8 mouse cellular contexts compared by ENCODE assay signal in the genomic region with DNA sequence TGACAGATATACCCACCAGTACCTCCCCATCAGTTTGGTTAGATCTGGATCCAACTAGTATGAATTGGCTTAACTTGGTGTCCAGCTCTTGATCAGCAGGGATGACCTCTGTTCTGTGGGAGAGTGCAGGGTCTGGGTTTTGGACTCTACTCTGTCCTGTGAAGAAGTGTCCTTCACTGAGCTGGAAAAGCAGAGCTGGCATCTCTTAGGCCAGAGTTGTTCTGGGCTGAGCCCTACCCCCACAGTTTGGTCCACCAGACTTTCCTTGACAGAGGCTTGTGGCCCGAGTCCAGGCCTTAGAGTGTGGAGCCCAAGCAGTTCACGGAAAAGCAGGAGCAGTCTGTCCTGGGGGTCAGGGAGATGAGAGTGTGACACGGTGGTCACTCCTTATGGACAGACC. TPM values are rescaled to one million over a fixed set of nuclear protein-coding genes. Genes with fewer than 3 reads are reported as not detected.
A peak's percentile ranks its signal among the peaks of the same experiment; 100 is the strongest.
DNase-seq lines count a peak whose midpoint lies in the region; ATAC-seq and TF ChIP-seq lines count a peak whose summit lies in the region.

No protein-coding gene starts in this region.

- H3K79me2 ChIP-seq in CH12.LX (replicated peaks; ENCODE audit: control insufficient read depth, extremely low read depth, insufficient read depth, poor library complexity, severe bottlenecking) = no peaks in the 10 kb centered on the region

- peaks cover 0 to 12% of the 10 kb centered on the region in 2 experiments for H3K36me3 ChIP-seq in CH12.LX (replicated peaks in 1 of 2; ENCODE audit: control insufficient read depth in 1 of 2, insufficient read depth in 1 of 2, low read length in 1 of 2)
- H3K36me3 ChIP-seq in hindbrain, embryonic 16.5 days (ENCODE audit: control insufficient read depth, insufficient read depth, low read length) = no peaks in the 10 kb centered on the region
- H3K36me3 ChIP-seq in liver, embryonic 11.5 days (ENCODE audit: control insufficient read depth, insufficient read depth, low read length) = no peaks in the 10 kb centered on the region

- dilution Hi-C loops in CH12.LX (cut with MboI; ENCODE audit: extremely low pct_ligation_motif_present, extremely low pct_unique_long_range_greater_than_20kb, low sequenced_read_pairs) = no loop called here

- TF ChIP-seq POLR2A in CH12.LX (IDR thresholded peaks at IDR 0.05; ENCODE audit: low read depth, low read length) = no peak

- TF ChIP-seq RAD21 in CH12.LX (IDR thresholded peaks at IDR 0.05; ENCODE audit: low read depth, low read length) = no peak

- no peak for ATAC-seq in hindbrain, embryonic 16.5 days
- no peak for ATAC-seq in liver, embryonic 11.5 days (replicated peaks; ENCODE audit: low FRiP score)
- no peak for ATAC-seq in erythroblast, adult 5-6 weeks (replicated peaks; ENCODE audit: low FRiP score, poor library complexity, severe bottlenecking)

- H3K9ac ChIP-seq in CH12.LX (ENCODE audit: insufficient read depth, low read depth) = peak overlapping the region; percentile 12; the same call in 1 of the 2 replicates
- H3K9ac ChIP-seq in hindbrain, embryonic 16.5 days (ENCODE audit: low read depth, low read length) = peak overlapping the region; percentile 47; the same call in 1 of the 2 replicates
- H3K9ac ChIP-seq in liver, embryonic 11.5 days (ENCODE audit: low read depth, low read length) = no peak overlapping the region

- peak overlapping the region; percentile 39 for H3K4me2 ChIP-seq in CH12.LX (ENCODE audit: insufficient read depth, low read depth, poor library complexity, severe bottlenecking)
- peak overlapping the region; percentile 87 for H3K4me2 ChIP-seq in hindbrain, embryonic 16.5 days (ENCODE audit: low read length)
- peak overlapping the region; percentile 8; the same call in 1 of the 2 replicates for H3K4me2 ChIP-seq in liver, embryonic 11.5 days

- no peaks in the 10 kb centered on the region for H3K27me3 ChIP-seq in CH12.LX (replicated peaks)
- H3K27me3 ChIP-seq in hindbrain, embryonic 16.5 days (replicated peaks; ENCODE audit: control insufficient read depth, insufficient read depth, low read length) = no peaks in the 10 kb centered on the region
- 0 out of 2 replicates have a peak, but pooled peaks cover 5% of the 10 kb centered on the region for H3K27me3 ChIP-seq in liver, embryonic 11.5 days (replicated peaks; ENCODE audit: control insufficient read depth, insufficient read depth, low read length)

- no peak overlapping the region for H3K27ac ChIP-seq in CH12.LX (ENCODE audit: insufficient read depth, low read depth)
- no peak overlapping the region for H3K27ac ChIP-seq in hindbrain, embryonic 16.5 days (ENCODE audit: low read depth, low read length)
- no peak overlapping the region for H3K27ac ChIP-seq in liver, embryonic 11.5 days (ENCODE audit: low read depth, low read length)

- peaks cover 30 to 66% of the 10 kb centered on the region in 2 experiments for H3K4me1 ChIP-seq in CH12.LX (ENCODE audit: control insufficient read depth in 1 of 2, insufficient read depth in 2 of 2)
- H3K4me1 ChIP-seq in hindbrain, embryonic 16.5 days (ENCODE audit: control insufficient read depth, insufficient read depth, low read depth, low read length) = peaks cover 55% of the 10 kb centered on the region
- H3K4me1 ChIP-seq in liver, embryonic 11.5 days (replicated peaks; ENCODE audit: control insufficient read depth, insufficient read depth, low read length) = peaks cover 41% of the 10 kb centered on the region

- in situ Hi-C loops in CH12.LX (cut with MboI; ENCODE audit: low pct_ligation_motif_present, low pct_unique_long_range_greater_than_20kb, low sequenced_read_pairs) = loop anchor here (10.0 kb wide), 2 partner anchors 110 to 150 kb away; partner anchors contain the start of gene Kansl3

- WGBS in hindbrain, embryonic 16.5 days = 63% methylated on average over 3 of the region's 3 CpGs
- WGBS in liver, embryonic 11.5 days = 79% methylated on average over 3 of the region's 3 CpGs

- TF ChIP-seq CTCF in CH12.LX (conservative IDR thresholded peaks at IDR 0.05 in 1 of 2, IDR thresholded peaks at IDR 0.05 in 1 of 2; ENCODE audit: low read depth in 2 of 2, low read length in 2 of 2) = no peak

- H3K9me3 ChIP-seq in CH12.LX (replicated peaks; ENCODE audit: low read length) = no peaks in the 10 kb centered on the region
- H3K9me3 ChIP-seq in hindbrain, embryonic 16.5 days (ENCODE audit: control insufficient read depth, low read length) = no peaks in the 10 kb centered on the region
- H3K9me3 ChIP-seq in liver, embryonic 11.5 days (ENCODE audit: control insufficient read depth, low read length) = no peaks in the 10 kb centered on the region

- no peak for TF ChIP-seq EP300 in CH12.LX (IDR thresholded peaks at IDR 0.05; ENCODE audit: low read length)

- H3K4me3 ChIP-seq in CH12.LX (replicated peaks in 1 of 3; ENCODE audit: low read depth in 2 of 3, low read length in 2 of 3, poor library complexity in 1 of 3) = peak overlapping the region in 1 of 3 experiments; percentile 35
- no peak overlapping the region for H3K4me3 ChIP-seq in hindbrain, embryonic 16.5 days (ENCODE audit: low read length)
- no peak overlapping the region for H3K4me3 ChIP-seq in liver, embryonic 11.5 days (ENCODE audit: low read depth, low read length)

- peak; percentile 55 for DNase-seq in cerebellum, adult 11-12 months
- no peak for DNase-seq in cerebellum, postnatal 36 days
- DNase-seq in CH12.LX (ENCODE audit: extremely low read depth) = no peak
- no peak for DNase-seq in liver, embryonic 11.5 days (ENCODE audit: low spot score)
- DNase-seq in frontal cortex, postnatal 10 days (ENCODE audit: low spot score in 2 of 2) = no peak
- DNase-seq in layer of hippocampus, adult 18-20 months (ENCODE audit: low spot score in 2 of 2) = no peak

TF ChIP-seq in CH12.LX, 34 proteins besides CTCF, POLR2A, EP300 and RAD21:
- no peak for TF ChIP-seq RCOR1 (conservative IDR thresholded peaks at IDR 0.05; ENCODE audit: low read depth, low read length)
TF ChIP-seq in CH12.LX: peak in this region for 0.

RNA-seq across cellular contexts. Expression of gene Cnnm4, which starts 3.2 kb away (rescaled TPM):
- total RNA-seq in CH12.LX (2012; rRNA removed) (4.6 and 5.0 TPM in 2 replicates), CH12.LX (2014; rRNA removed) (3.0 and 3.2 TPM in 2 replicates)
- 3.0 and 3.5 TPM in 2 replicates for polyA plus RNA-seq in CH12.LX (2012; ENCODE audit: insufficient read length, low read depth)
- polyA plus RNA-seq in hindbrain, embryonic 16.5 days (2015; fragmentation: Nextera tagmentation; extraction: Ambion mirVana) = 11.4 and 12.8 TPM in 2 replicates
- polyA plus RNA-seq in liver, embryonic 11.5 days (2014; fragmentation: Nextera tagmentation; extraction: Ambion mirVana) = 5.9 and 6.4 TPM in 2 replicates
- total RNA-seq in erythroblast, adult 5-6 weeks (2015; ENCODE audit: low replicate concordance) = 1.5 and 2.3 TPM in 2 replicates
- total RNA-seq in erythroblast, adult 5-6 weeks (2017; ENCODE audit: low replicate concordance) = 1.5 and 3.2 TPM in 2 replicates
- total RNA-seq in layer of hippocampus, adult 18-20 months (2021) = 10 to 100 TPM; 15.6 to 16.6 TPM

RNA-seq across cellular contexts. Expression of gene Lman2l, which starts 29.6 kb away (rescaled TPM):
- total RNA-seq in CH12.LX (2012; rRNA removed) (6.0 and 8.5 TPM in 2 replicates), CH12.LX (2014; rRNA removed) (7.9 and 8.8 TPM in 2 replicates)
- polyA plus RNA-seq in CH12.LX (2012; ENCODE audit: insufficient read length, low read depth) = 19.1 and 20.3 TPM in 2 replicates
- 62.9 and 67.6 TPM in 2 replicates for polyA plus RNA-seq in hindbrain, embryonic 16.5 days (2015; fragmentation: Nextera tagmentation; extraction: Ambion mirVana)
- 18.1 and 18.7 TPM in 2 replicates for polyA plus RNA-seq in liver, embryonic 11.5 days (2014; fragmentation: Nextera tagmentation; extraction: Ambion mirVana)
- total RNA-seq in erythroblast, adult 5-6 weeks (2015; ENCODE audit: low replicate concordance) = 6.9 and 7.5 TPM in 2 replicates
- total RNA-seq in erythroblast, adult 5-6 weeks (2017; ENCODE audit: low replicate concordance) = 1.7 and 3.2 TPM in 2 replicates
- 10 to 100 TPM; 72.1 to 77.4 TPM for total RNA-seq in layer of hippocampus, adult 18-20 months (2021)

RNA-seq across cellular contexts. Expression of gene Cnnm3, which starts 37.0 kb away (rescaled TPM):
- 8.4 and 9.2 TPM in 2 replicates for total RNA-seq in CH12.LX (2012; rRNA removed)
- 2.8 and 3.0 TPM in 2 replicates for total RNA-seq in CH12.LX (2014; rRNA removed)
- polyA plus RNA-seq in CH12.LX (2012; ENCODE audit: insufficient read length, low read depth) = 7.1 and 8.8 TPM in 2 replicates
- polyA plus RNA-seq in hindbrain, embryonic 16.5 days (2015; fragmentation: Nextera tagmentation; extraction: Ambion mirVana) = 4.3 and 5.0 TPM in 2 replicates
- 3.3 and 3.8 TPM in 2 replicates for polyA plus RNA-seq in liver, embryonic 11.5 days (2014; fragmentation: Nextera tagmentation; extraction: Ambion mirVana)
- 7.9 and 8.8 TPM in 2 replicates for total RNA-seq in erythroblast, adult 5-6 weeks (2015; ENCODE audit: low replicate concordance)
- 5.7 and 7.4 TPM in 2 replicates for total RNA-seq in erythroblast, adult 5-6 weeks (2017; ENCODE audit: low replicate concordance)
- 10 to 100 TPM; 40.8 to 41.3 TPM for total RNA-seq in layer of hippocampus, adult 18-20 months (2021)

Comparison
In these comparisons a context has a peak if more than half of its experiments do, and no peak if none do; other contexts are left out.
1. H3K4me2 ChIP-seq: peak in every context shown above with its lines; median percentile 87 in hindbrain, embryonic 16.5 days; 39 in CH12.LX; 8 in liver, embryonic 11.5 days.
2. RNA of gene Lman2l, which starts 29.6 kb away (total RNA-seq): 72.1 to 77.4 TPM in layer of hippocampus, adult 18-20 months; 6.0 to 8.8 TPM in CH12.LX and 1.7 to 7.5 TPM in erythroblast, adult 5-6 weeks; every median in the first group is over 4 times any median in the second.
3. RNA of gene Cnnm3, which starts 37.0 kb away (total RNA-seq): 40.8 to 41.3 TPM in layer of hippocampus, adult 18-20 months; 2.8 to 9.2 TPM in CH12.LX and 5.7 to 8.8 TPM in erythroblast, adult 5-6 weeks; every median in the first group is over 4 times any median in the second.